In the genomic region with DNA sequence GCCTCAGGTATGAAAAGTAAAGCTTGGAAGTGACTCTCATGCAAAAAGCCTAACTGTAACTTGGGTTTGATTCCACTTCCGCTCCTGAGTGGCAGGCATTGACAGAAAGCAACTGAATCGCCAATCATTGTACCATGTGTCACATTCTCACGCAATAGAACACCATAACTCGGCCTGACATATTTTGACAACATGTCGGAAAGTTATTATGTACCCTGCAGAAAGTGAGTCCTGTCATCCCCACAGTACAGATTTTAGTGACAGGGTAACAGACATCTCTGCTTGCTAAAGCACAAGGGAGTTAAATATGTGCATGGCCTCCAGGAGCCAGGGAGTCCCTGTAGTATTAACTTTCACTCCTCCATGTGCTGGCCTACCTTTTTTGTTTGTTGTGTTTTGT, we compare ENCODE assay signal across 27 mouse cellular contexts.
A peak's percentile ranks its signal among the peaks of the same experiment; 100 is the strongest.
DNase-seq lines count a peak whose midpoint lies in the region; ATAC-seq lines count a peak whose summit lies in the region.
"Had no signal": no experiment of that assay in that cellular context is flagged by ENCODE, and none has a peak within 500 bp of the region (broad histone marks: within the 10 kb centered on the region; RNA-seq: fewer than 3 reads in every experiment).

No protein-coding gene starts in this region.

- no peak overlapping the region for H3K4me2 ChIP-seq in hindbrain, embryonic 14.5 days (replicated peaks)
- no peak overlapping the region for H3K4me2 ChIP-seq in hindbrain, embryonic 16.5 days (ENCODE audit: low read length)
- no peak overlapping the region for H3K4me2 ChIP-seq in embryonic facial prominence, embryonic 14.5 days (ENCODE audit: low read depth, low read length)
- H3K4me2 ChIP-seq in midbrain, embryonic 15.5 days, result no peak overlapping the region
- H3K4me2 ChIP-seq: embryonic facial prominence, embryonic 15.5 days; heart, embryonic 12.5 days; limb, embryonic 12.5 days; liver, embryonic 12.5 days; neural tube, embryonic 13.5 days; stomach, embryonic 15.5 days had no signal

- peak; percentile 35; the same call in 1 of the 2 replicates for ATAC-seq in hindbrain, embryonic 14.5 days (ENCODE audit: low FRiP score)
- ATAC-seq in hindbrain, embryonic 16.5 days, result no peak
- ATAC-seq in embryonic facial prominence, embryonic 14.5 days (ENCODE audit: low read depth), result no peak
- ATAC-seq in midbrain, embryonic 15.5 days (replicated peaks), result peak; percentile 80
- ATAC-seq in monocyte, adult 5-6 weeks (replicated peaks; ENCODE audit: insufficient number of reproducible peaks, low FRiP score, low TSS enrichment, poor library complexity, severe bottlenecking), result no peak
- ATAC-seq: hindbrain, postnatal 0 days; intestine, embryonic 16.5 days; liver, embryonic 12.5 days had no signal

- 59% methylated on average over 5 of the region's 5 CpGs for WGBS in hindbrain, embryonic 14.5 days
- 66% methylated on average over 5 of the region's 5 CpGs for WGBS in hindbrain, embryonic 16.5 days
- WGBS in embryonic facial prominence, embryonic 14.5 days, result 69% methylated on average over 5 of the region's 5 CpGs
- 61% methylated on average over 5 of the region's 5 CpGs for WGBS in midbrain, embryonic 15.5 days

- H3K36me3 ChIP-seq in hindbrain, embryonic 14.5 days (replicated peaks; ENCODE audit: control insufficient read depth, insufficient read depth), result no peaks in the 10 kb centered on the region
- no peaks in the 10 kb centered on the region for H3K36me3 ChIP-seq in hindbrain, embryonic 16.5 days (ENCODE audit: control insufficient read depth, insufficient read depth, low read length)
- no peaks in the 10 kb centered on the region for H3K36me3 ChIP-seq in embryonic facial prominence, embryonic 14.5 days (ENCODE audit: control insufficient read depth, insufficient read depth, low read length)
- H3K36me3 ChIP-seq in midbrain, embryonic 15.5 days (replicated peaks), result no peaks in the 10 kb centered on the region
- H3K36me3 ChIP-seq: embryonic facial prominence, embryonic 15.5 days; heart, embryonic 12.5 days; limb, embryonic 12.5 days; liver, embryonic 12.5 days; neural tube, embryonic 13.5 days; stomach, embryonic 15.5 days had no signal

- no peaks in the 10 kb centered on the region for H3K9me3 ChIP-seq in hindbrain, embryonic 14.5 days (ENCODE audit: control insufficient read depth, low read length)
- H3K9me3 ChIP-seq in hindbrain, embryonic 16.5 days (ENCODE audit: control insufficient read depth, low read length), result no peaks in the 10 kb centered on the region
- no peaks in the 10 kb centered on the region for H3K9me3 ChIP-seq in embryonic facial prominence, embryonic 14.5 days (ENCODE audit: control insufficient read depth, low read length)
- no peaks in the 10 kb centered on the region for H3K9me3 ChIP-seq in midbrain, embryonic 15.5 days
- H3K9me3 ChIP-seq: embryonic facial prominence, embryonic 15.5 days; heart, embryonic 12.5 days; limb, embryonic 12.5 days; liver, embryonic 12.5 days; neural tube, embryonic 13.5 days; stomach, embryonic 15.5 days had no signal

- no peaks in the 10 kb centered on the region for H3K27me3 ChIP-seq in hindbrain, embryonic 14.5 days (ENCODE audit: control insufficient read depth, insufficient read depth, low read length)
- no peaks in the 10 kb centered on the region for H3K27me3 ChIP-seq in hindbrain, embryonic 16.5 days (replicated peaks; ENCODE audit: control insufficient read depth, insufficient read depth, low read length)
- H3K27me3 ChIP-seq in embryonic facial prominence, embryonic 14.5 days (replicated peaks; ENCODE audit: control insufficient read depth, insufficient read depth, low read length), result no peaks in the 10 kb centered on the region
- H3K27me3 ChIP-seq in midbrain, embryonic 15.5 days (replicated peaks), result no peaks in the 10 kb centered on the region
- H3K27me3 ChIP-seq: embryonic facial prominence, embryonic 15.5 days; heart, embryonic 12.5 days; limb, embryonic 12.5 days; liver, embryonic 12.5 days; neural tube, embryonic 13.5 days; stomach, embryonic 15.5 days had no signal

- H3K4me3 ChIP-seq in hindbrain, embryonic 14.5 days (replicated peaks; ENCODE audit: low read length), result no peak overlapping the region
- no peak overlapping the region for H3K4me3 ChIP-seq in hindbrain, embryonic 16.5 days (ENCODE audit: low read length)
- no peak overlapping the region for H3K4me3 ChIP-seq in embryonic facial prominence, embryonic 14.5 days (ENCODE audit: low read depth, low read length)
- no peak overlapping the region for H3K4me3 ChIP-seq in midbrain, embryonic 15.5 days
- H3K4me3 ChIP-seq: embryonic facial prominence, embryonic 15.5 days; heart, embryonic 12.5 days; layer of hippocampus, adult 2 months; limb, embryonic 12.5 days; liver, embryonic 12.5 days; neural tube, embryonic 13.5 days; stomach, embryonic 15.5 days had no signal

- DNase-seq in embryo, embryonic 11 days, result peak; percentile 1
- no peak for DNase-seq in embryo, embryonic 9.5 days (ENCODE audit: extremely low spot score)
- no peak for DNase-seq in hindbrain, embryonic 14.5 days (ENCODE audit: low spot score)
- DNase-seq in embryonic facial prominence, embryonic 14.5 days (ENCODE audit: low spot score), result peak; percentile 4
- no peak for DNase-seq in heart, postnatal 25 days (ENCODE audit: low spot score)
- DNase-seq: adrenal gland, postnatal 10 days; cerebellum, adult 9-11 months; gastrocnemius, postnatal 14 days; heart, adult 18-20 months; heart, postnatal 10 days; kidney, postnatal 14 days; layer of hippocampus, postnatal 36 days; lung, adult 2 months; lung, postnatal 14 days; thymus, postnatal 25 days had no signal

- no peak overlapping the region for H3K27ac ChIP-seq in hindbrain, embryonic 14.5 days
- no peak overlapping the region for H3K27ac ChIP-seq in hindbrain, embryonic 16.5 days (ENCODE audit: low read depth, low read length)
- no peak overlapping the region for H3K27ac ChIP-seq in embryonic facial prominence, embryonic 14.5 days (replicated peaks; ENCODE audit: low read depth, low read length)
- no peak overlapping the region for H3K27ac ChIP-seq in midbrain, embryonic 15.5 days
- H3K27ac ChIP-seq: embryonic facial prominence, embryonic 15.5 days; hindbrain, postnatal 0 days; layer of hippocampus, adult 2 months; limb, embryonic 12.5 days; liver, embryonic 12.5 days; neural tube, embryonic 13.5 days; stomach, embryonic 15.5 days had no signal

- no peak overlapping the region for H3K9ac ChIP-seq in hindbrain, embryonic 14.5 days
- no peak overlapping the region for H3K9ac ChIP-seq in hindbrain, embryonic 16.5 days (ENCODE audit: low read depth, low read length)
- no peak overlapping the region for H3K9ac ChIP-seq in embryonic facial prominence, embryonic 14.5 days (ENCODE audit: low read depth, low read length)
- H3K9ac ChIP-seq in midbrain, embryonic 15.5 days, result no peak overlapping the region
- H3K9ac ChIP-seq: embryonic facial prominence, embryonic 15.5 days; heart, embryonic 12.5 days; limb, embryonic 12.5 days; liver, embryonic 12.5 days; neural tube, embryonic 13.5 days; stomach, embryonic 15.5 days had no signal

- H3K4me1 ChIP-seq in hindbrain, embryonic 14.5 days (replicated peaks; ENCODE audit: control insufficient read depth, insufficient read depth, low read length), result no peaks in the 10 kb centered on the region; the same call in 1 of the 2 replicates
- no peaks in the 10 kb centered on the region for H3K4me1 ChIP-seq in hindbrain, embryonic 16.5 days (ENCODE audit: control insufficient read depth, insufficient read depth, low read depth, low read length)
- no peaks in the 10 kb centered on the region for H3K4me1 ChIP-seq in embryonic facial prominence, embryonic 14.5 days (ENCODE audit: control insufficient read depth, insufficient read depth, low read length)
- no peaks in the 10 kb centered on the region for H3K4me1 ChIP-seq in midbrain, embryonic 15.5 days
- H3K4me1 ChIP-seq: embryonic facial prominence, embryonic 15.5 days; heart, embryonic 12.5 days; limb, embryonic 12.5 days; liver, embryonic 12.5 days; stomach, embryonic 15.5 days had no signal

- intact Hi-C loops in heart, postnatal 25 days (cut with DNase I), result no loop called here

Comparison
In these comparisons a context has a peak if more than half of its experiments do, and no peak if none do; other contexts are left out.
1. DNase-seq: peak in embryo, embryonic 11 days (single experiment) and embryonic facial prominence, embryonic 14.5 days (single experiment); none in embryo, embryonic 9.5 days (single experiment), hindbrain, embryonic 14.5 days (single experiment) and heart, postnatal 25 days (single experiment).
2. ATAC-seq: peak in hindbrain, embryonic 14.5 days (single experiment) and midbrain, embryonic 15.5 days (single experiment); none in hindbrain, embryonic 16.5 days (single experiment), embryonic facial prominence, embryonic 14.5 days (single experiment) and monocyte, adult 5-6 weeks (single experiment).